Mouse (Mus musculus) fat pad, adult 2 months (tissue): Measurements from ENCODE around the gene Cbln3.

Source experiments
- DNase-seq: peaks from one replicate; pipeline ENCODE4 v3.0.0-alpha.2; 2011; ENCODE audit warnings: low read depth, low spot score; ENCODE audit errors: extremely low read depth

Gene Cbln3

GRCm38 (mm10) chr14:55884166-55884565, at the start of gene Cbln3:
TSS of gene Cbln3 (minus strand) at chr14:55884392.
- no peak for DNase-seq

- no peak for DNase-seq
Observed at GRCm38 (mm10) chr14:55933586-55933985, 49.4 kb upstream of the Cbln3 start.

DNA sequence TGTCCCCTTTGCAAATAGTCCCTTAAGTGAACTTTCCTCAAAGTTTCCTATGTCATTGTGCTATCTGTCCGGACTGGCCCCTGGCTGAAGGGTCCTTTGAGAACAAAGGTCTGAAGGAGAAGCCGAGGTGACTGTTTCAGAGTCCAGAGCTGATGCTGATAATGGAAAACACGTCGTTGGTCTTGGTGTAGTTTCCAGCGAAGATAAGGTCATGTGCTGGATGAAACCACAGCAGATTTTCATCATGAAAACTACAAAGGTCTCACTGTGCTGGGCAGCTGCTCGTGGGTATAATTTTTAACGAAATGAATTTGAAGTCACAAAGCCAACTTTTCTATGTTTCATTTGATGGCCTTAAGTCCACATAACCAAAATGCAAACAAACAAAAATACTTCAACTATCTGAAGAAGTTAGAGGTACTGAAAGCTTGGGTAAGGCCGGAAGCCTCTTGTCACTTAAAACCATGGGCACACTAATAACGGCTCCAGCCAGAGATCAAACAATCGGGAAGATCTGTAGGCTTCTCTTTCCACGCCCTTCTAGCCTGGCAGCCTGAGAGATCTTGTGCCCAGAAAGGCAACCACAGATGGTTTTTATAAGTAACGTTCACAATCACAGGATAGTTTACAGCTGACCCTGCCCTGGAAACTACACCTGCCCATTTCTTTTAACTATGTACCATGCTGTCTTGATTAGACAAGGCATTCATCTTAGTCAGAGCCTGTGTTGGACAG, 45.2 kb upstream of the Cbln3 start:
- no peak for DNase-seq

DNA sequence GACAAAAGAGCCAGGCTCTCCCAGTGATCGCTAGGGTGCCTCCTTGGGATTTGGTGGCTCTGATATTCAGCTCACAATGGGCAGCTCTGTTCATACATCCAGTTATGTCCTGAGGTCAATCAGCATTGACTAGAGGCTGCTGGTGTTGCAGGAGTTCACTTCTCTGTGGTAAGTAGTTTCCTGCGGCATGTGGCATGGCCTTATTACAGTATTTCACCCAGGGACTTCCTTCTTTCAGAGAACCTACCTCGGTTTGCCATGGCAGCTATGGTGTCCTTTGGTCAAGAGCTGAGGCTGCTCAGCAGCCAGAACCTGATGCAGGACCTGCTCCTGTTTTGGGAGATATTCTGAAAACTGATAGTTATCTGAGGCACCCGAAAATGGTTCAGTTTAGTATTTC, 42.7 kb upstream of the Cbln3 start:
- no peak for DNase-seq

- no peak for DNase-seq
Observed at GRCm38 (mm10) chr14:55922475-55923232, 38.5 kb upstream of the Cbln3 start.

DNA sequence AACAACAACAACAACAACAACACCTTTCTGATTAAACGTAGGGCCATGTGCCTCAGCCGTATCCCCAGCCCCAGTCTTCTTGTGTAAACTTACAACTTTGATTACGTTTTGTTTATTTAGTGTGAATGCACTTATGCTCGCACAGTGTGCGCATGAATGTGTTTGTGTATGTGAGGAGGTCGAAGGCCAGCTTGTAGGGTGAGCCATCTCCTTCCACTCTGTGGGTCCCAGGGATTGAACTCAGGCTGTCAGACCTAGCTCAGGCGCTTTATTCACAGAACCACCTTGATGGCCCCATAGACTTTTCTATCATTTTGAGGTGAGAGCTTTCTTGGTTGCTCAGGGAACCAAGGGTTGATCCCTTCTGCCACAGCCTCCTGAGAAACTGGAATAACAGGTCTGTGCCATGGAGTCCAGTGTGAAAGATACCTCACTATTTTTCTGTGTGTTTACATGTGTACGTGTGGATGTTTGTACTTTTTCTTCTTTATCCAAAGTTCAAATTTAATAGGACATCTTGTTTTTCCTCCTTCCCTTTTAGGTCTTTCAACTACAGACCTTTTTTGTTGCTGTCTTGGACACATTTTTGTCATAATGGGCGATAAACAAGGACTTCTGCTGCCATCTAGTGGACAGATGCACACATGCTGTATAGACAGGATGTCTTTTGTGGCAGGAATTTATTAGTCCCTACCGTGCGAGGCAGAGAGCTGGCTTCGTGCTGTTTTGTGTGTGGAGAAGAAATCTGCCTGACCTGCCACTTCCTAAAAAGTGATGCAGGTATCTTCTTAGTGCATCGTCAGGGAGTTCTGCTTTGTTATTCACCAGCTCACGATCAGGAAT, 34.3 kb upstream of the Cbln3 start:
- no peak for DNase-seq

GRCm38 (mm10) chr14:55913406-55913805, 29.2 kb upstream of the Cbln3 start:
- DNase-seq = no peak

DNA sequence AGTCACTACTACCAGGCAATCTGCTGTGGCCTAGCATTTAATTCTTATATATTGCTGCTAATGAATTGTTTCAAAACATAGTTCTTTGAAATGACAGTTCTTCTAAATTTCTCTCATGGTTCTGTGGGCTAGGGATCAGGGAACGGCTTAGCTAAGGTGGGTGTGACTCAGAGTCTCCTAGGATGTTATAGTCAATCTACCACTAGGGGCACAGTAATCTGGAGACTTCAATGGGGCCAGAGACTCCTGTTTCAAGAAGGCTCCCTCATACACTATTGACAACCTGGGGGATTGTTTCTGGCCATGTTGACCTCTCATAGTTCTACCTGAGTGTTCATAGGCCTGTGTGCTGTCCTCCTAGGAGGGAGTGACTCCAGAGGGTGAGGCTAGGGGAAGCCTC, 21.3 kb upstream of the Cbln3 start:
- no peak for DNase-seq

DNA sequence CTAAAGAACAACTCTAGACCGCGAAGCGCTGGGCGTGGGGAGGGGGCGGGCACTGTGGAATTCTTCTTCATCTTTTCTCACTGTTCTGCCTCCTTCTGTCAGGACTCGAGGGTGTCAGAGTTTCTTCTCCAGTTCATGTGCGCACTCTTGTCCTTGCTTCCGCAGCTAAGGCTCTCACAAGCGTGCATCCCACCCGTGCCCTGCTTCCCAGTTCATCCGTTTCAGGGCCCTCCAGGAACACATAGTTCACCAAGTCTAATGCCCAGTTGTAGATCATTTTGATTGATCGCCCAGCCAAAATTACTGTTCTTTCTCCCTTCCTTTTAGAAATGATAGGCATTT, 16.2 kb upstream of the Cbln3 start:
- no peak for DNase-seq

GRCm38 (mm10) chr14:55899701-55900413, 15.7 kb upstream of the Cbln3 start, which contains the start of gene Sdr39u1:
TSS of gene Sdr39u1 (minus strand) at chr14:55900293.
- DNase-seq = no peak

DNA sequence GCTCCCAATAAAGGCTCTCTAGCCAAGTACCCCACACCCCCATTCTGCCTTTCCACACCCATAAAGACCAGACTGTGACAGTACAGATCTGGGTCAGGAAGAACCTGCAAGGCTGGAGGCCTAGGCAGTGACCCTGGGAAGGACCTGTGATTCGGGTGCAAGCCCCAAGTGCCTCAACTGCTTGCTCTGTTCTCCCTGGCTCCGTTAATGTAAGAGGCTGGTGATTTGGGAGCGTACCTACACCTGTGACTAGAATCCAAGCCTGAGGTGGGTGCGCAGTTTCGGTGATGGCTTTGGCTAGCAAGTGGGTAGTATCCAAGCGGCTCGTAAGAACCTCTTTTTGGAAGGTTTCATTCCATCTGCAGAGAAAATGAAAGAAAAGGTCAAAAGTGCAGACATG, 14.8 kb upstream of the Cbln3 start:
- DNase-seq = no peak

- DNase-seq = no peak
Observed at GRCm38 (mm10) chr14:55897671-55898070, 13.5 kb upstream of the Cbln3 start.

DNA sequence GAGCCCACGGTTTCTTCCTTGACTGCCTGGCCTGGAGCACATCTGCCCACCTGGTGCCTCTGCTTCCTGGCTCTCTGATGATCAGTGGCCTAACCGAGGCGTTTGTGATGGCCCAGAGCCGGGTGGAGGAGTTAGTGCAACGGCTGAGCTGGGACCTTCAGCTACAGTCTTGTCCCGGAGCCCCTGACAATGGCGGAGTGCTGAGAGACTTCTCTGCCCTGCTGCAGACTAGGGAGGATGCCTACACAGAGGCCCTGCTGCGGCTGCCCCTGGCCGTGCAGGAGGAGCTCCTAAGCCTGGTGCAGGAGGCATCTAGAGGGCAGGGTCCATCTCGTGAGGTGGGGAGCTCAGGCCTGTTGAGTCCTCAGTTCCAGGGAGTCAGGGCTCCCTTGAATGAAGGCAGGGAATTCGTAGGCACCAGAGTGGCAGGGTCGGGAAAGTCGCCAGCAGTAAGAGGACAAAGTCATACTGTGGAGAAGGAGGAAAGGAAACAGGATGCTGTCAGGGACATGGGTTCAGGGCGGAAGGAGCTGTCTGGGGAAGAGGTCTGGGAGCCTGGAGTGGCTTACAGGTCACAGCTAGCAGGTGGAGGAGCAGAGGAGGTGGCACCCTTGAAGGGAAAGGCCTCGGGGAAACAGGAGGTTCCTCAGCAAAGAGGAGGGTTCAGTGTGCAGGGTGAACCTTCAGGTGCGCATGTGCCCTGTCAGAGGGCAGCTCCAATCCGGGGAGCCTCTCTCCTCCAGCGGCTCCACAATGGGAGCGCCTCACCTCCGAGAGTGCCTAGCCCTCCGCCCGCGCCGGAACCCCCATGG, 2.6 kb upstream of the Cbln3 start:
- no peak for DNase-seq

DNA sequence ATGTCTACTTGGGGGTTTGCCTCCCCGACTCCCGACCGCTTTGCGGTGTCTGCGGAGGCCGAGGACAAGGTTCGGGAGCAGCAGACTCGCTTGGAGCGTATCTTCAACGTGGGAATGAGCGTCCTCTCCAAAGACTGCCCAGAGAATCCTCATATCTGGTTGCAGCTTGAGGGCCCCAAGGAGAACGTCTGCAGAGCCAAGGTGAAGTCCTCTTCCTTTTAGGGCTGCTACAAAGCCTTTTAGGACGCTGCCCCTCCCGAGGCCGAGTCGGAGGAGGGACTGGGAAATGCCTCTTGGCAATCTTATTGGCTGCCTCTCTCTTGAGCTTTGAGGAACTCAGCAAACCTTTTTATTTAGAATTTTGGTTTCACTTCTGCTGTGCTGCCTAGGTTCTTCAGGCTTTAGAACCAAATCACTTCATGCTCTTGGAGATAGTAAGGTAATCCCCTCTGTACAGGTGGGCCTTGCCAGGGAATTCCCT, 1.6 kb upstream of the Cbln3 start:
- no peak for DNase-seq

DNA sequence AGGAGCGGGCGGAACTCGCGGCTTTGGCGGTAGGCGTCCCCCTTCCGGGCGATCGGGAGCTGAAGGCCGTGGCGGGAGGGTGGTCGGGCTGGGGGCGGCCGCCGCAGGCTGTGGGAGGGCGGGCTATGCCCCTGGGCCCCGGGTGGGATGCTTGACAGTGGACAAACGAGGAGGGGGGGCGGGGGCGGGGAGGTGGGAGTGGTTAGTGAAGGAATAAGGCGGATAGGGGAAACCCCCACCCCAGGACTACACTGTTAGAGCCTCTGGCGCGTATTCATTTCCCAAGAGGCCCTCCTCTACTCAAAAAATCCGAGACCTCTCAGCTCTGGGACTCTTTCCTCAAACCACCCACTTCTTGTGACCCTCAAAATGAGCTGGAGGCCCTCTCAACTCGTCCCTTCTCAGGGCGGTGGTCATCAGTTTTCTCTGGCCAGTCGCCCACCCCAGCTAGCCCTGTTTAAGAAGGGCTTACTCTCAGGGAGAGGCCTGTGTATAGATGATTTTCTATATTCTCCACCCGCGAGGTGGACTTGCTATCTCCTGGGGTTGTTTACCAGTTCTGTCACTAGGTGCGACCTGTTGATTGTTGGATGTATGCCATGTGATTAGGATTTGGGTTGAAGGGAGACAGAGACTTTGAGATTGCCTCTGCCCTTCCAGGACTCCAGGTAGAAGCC, 1.1 kb upstream of the Cbln3 start:
- no peak for DNase-seq

- no peak for DNase-seq
Observed at GRCm38 (mm10) chr14:55884713-55885113, 521 bp upstream of the Cbln3 start, which contains the start of gene Khnyn. TSS of gene Khnyn (plus strand) at chr14:55884947.

- no peak for DNase-seq
Observed at GRCm38 (mm10) chr14:55883663-55884062, 529 bp downstream of the Cbln3 start.

DNA sequence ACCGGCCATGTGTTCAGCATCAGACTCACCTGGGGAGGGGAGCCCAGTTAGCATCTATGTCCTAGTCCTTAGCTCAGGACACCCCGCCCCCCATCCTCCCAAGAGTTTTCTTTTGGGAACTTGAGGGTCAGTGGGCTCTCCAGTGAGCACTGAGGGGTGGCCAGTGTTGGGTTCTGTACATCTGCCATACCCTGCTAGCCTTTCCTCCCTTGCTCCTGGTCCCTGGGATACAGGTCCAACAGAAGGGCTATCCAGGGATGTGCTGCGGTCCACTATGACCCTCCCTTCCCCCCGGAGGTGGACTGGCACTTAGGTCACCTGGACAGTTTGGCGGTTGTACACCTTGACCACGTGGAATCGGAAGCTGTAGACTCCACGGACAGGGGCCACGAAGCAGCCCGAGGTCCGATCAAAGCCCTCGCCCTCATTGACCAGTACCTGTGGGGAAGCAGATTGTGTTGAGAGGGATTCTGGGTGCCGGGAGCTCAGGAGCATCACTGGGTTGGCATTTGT, 987 bp downstream of the Cbln3 start:
- no peak for DNase-seq

DNA sequence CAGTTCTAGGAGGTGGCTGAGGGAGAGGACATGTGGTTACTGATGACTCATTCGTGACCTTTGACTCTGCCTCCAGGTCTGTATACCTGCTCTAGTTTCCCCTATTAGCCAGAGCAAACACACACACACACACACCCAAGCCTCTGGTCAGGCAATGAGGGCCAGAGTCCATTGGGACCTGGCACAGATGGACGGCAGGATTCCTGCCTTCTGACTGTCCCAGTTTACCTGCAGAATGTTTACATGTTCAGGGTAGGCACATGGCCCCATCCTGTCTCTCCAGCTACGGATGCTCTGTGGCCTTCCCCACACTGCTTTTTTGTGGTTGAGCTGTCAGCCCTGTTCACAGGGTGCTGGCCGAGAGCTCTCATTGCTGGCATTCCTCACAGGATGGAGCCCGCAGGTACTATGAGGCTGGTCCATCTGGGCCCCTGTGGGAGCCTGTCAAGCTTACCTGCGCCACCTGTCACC, 2.0 kb downstream of the Cbln3 start:
- DNase-seq = no peak
